Mouse (Mus musculus) stomach, postnatal 0 days (tissue): ENCODE measurements around the gene Tex44.

Source experiments
- CTCF ChIP-seq: IDR thresholded peaks from 2 replicates; pipeline ENCODE4 v1.5.1; 2016; ENCODE audit warnings: antibody characterized with exemption, low read depth, mild to moderate bottlenecking, moderate library complexity
- EP300 ChIP-seq: optimal IDR thresholded peaks from 2 replicates; pipeline ENCODE3; 2016; ENCODE audit warnings: antibody characterized with exemption

DNA sequence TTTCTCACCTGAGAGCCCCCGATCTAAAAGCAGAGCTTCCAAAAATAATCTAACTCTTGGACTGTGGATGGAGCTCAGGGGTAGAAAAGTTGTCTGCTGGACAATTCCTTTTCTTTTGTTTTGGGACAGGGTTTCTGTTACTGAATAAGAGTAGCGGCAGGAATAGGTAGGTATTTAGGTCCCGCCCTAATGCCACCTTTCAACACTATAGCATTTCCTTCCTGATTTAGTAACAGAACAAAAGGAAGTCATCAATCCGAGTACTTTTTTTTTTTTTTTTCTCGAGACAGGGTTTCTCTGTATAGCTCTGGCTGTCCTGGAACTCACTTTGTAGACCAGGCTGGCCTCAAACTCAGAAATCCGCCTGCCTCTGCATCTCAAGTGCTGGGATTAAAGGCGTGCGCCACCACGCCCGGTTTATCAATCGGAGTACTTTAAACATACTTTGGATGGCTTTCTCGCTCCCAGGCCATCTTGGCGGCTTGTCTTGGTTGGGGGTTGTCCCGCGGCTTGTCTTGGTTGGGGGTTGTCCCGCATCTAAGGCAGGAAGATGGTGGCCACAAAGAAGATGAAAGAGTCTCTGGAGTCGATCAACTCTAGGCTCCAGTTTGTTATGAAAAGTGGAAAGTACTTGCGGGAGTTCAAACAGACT is 47.1 kb downstream of the Tex44 start:
- TF ChIP-seq CTCF (no peak), EP300 (no peak)
